Mouse (Mus musculus): ENCODE measurements around the gene Reps2. TPM values are rescaled to one million over a fixed set of nuclear protein-coding genes. Genes with fewer than 3 reads are reported as not detected.

Reps2 gene
- total and polyA plus RNA-seq, 3 experiments: 0.06 TPM; not detected in 2

- DNase-seq (ENCODE audit: extremely low read depth): no peak
- Histone ChIP-seq H3K9ac (ENCODE audit: insufficient read depth, low read depth) (no peak overlapping the region), H3K27ac (ENCODE audit: insufficient read depth, low read depth) (no peak overlapping the region), H3K27me3 (replicated peaks) (no peaks in the 10 kb centered on the region), H3K79me2 (replicated peaks; ENCODE audit: control insufficient read depth, extremely low read depth, insufficient read depth, poor library complexity, severe bottlenecking) (no peaks in the 10 kb centered on the region), H3K36me3 (replicated peaks in 1 of 2; ENCODE audit: control insufficient read depth in 1 of 2, insufficient read depth in 1 of 2, low read length in 1 of 2) (no peaks in the 10 kb centered on the region), H3K4me3 (replicated peaks in 1 of 3; ENCODE audit: low read depth in 2 of 3, low read length in 2 of 3, poor library complexity in 1 of 3) (no peak overlapping the region), H3K4me1 (ENCODE audit: control insufficient read depth in 1 of 2, insufficient read depth in 2 of 2) (no peaks in the 10 kb centered on the region), H3K9me3 (replicated peaks; ENCODE audit: low read length) (no peaks in the 10 kb centered on the region), H3K4me2 (ENCODE audit: insufficient read depth, low read depth, poor library complexity, severe bottlenecking) (no peak overlapping the region)
- dilution Hi-C loops (cut with MboI; ENCODE audit: extremely low pct_ligation_motif_present, extremely low pct_unique_long_range_greater_than_20kb, low sequenced_read_pairs): no loop called here
- in situ Hi-C loops (cut with MboI; ENCODE audit: low pct_ligation_motif_present, low pct_unique_long_range_greater_than_20kb, low sequenced_read_pairs): no loop called here
- TF ChIP-seq CHD1 (IDR thresholded peaks at IDR 0.05; ENCODE audit: low read depth, low read length) (no peak), MXI1 (IDR thresholded peaks at IDR 0.05; ENCODE audit: low read depth, low read length) (no peak)
These were observed 22.0 kb downstream of the Reps2 start for GRCm38 (mm10) chrX:162621194-162622090.

GRCm38 (mm10) chrX:162619705-162620104 lies 23.7 kb downstream of the Reps2 start:
- no peaks in the 10 kb centered on the region for H3K36me3 ChIP-seq (replicated peaks in 1 of 2; ENCODE audit: control insufficient read depth in 1 of 2, insufficient read depth in 1 of 2, low read length in 1 of 2)
- no peaks in the 10 kb centered on the region for H3K79me2 ChIP-seq (replicated peaks; ENCODE audit: control insufficient read depth, extremely low read depth, insufficient read depth, poor library complexity, severe bottlenecking)
- dilution Hi-C loops (cut with MboI; ENCODE audit: extremely low pct_ligation_motif_present, extremely low pct_unique_long_range_greater_than_20kb, low sequenced_read_pairs) (no loop called here), in situ Hi-C loops (cut with MboI; ENCODE audit: low pct_ligation_motif_present, low pct_unique_long_range_greater_than_20kb, low sequenced_read_pairs) (no loop called here)
- no peak overlapping the region for H3K9ac ChIP-seq (ENCODE audit: insufficient read depth, low read depth)
- TF ChIP-seq ELF1 (IDR thresholded peaks at IDR 0.05; ENCODE audit: low read depth, low read length): no peak
- TF ChIP-seq ZMIZ1 (IDR thresholded peaks at IDR 0.05; ENCODE audit: low read depth, low read length): no peak
- no peak for TF ChIP-seq USF1 (IDR thresholded peaks at IDR 0.05; ENCODE audit: low read depth, low read length)
- no peak for TF ChIP-seq HCFC1 (IDR thresholded peaks at IDR 0.05; ENCODE audit: low read depth, low read length)
- no peak for TF ChIP-seq NELFE (IDR thresholded peaks at IDR 0.05; ENCODE audit: low read depth, low read length)
- TF ChIP-seq KAT2A (IDR thresholded peaks at IDR 0.05; ENCODE audit: insufficient replicate concordance, low read length): no peak
- TF ChIP-seq MAX (IDR thresholded peaks at IDR 0.05; ENCODE audit: low read length): no peak
- no peak for TF ChIP-seq PAX5 (IDR thresholded peaks at IDR 0.05; ENCODE audit: low read length)
- TF ChIP-seq MAFK (IDR thresholded peaks at IDR 0.05; ENCODE audit: insufficient replicate concordance, low read length): no peak
- no peak for TF ChIP-seq POLR2A (IDR thresholded peaks at IDR 0.05; ENCODE audit: low read depth, low read length)
- no peak for TF ChIP-seq E2F4 (IDR thresholded peaks at IDR 0.05; ENCODE audit: insufficient replicate concordance, low read depth, low read length)
- no peak for TF ChIP-seq CTCF (conservative IDR thresholded peaks at IDR 0.05 in 1 of 2, IDR thresholded peaks at IDR 0.05 in 1 of 2; ENCODE audit: low read depth in 2 of 2, low read length in 2 of 2)
- TF ChIP-seq CHD2 (IDR thresholded peaks at IDR 0.05; ENCODE audit: low read length): no peak
- TF ChIP-seq ZNF384 (IDR thresholded peaks at IDR 0.05; ENCODE audit: low read depth, low read length): no peak
- no peak for TF ChIP-seq MYC (IDR thresholded peaks at IDR 0.05; ENCODE audit: low read depth, low read length)
- no peak overlapping the region for H3K4me2 ChIP-seq (ENCODE audit: insufficient read depth, low read depth, poor library complexity, severe bottlenecking)
- no peak for DNase-seq (ENCODE audit: extremely low read depth)
- H3K9me3 ChIP-seq (replicated peaks; ENCODE audit: low read length): no peaks in the 10 kb centered on the region
- no peaks in the 10 kb centered on the region for H3K27me3 ChIP-seq (replicated peaks)
- no peak overlapping the region for H3K4me3 ChIP-seq (replicated peaks in 1 of 3; ENCODE audit: low read depth in 2 of 3, low read length in 2 of 3, poor library complexity in 1 of 3)
- H3K27ac ChIP-seq (ENCODE audit: insufficient read depth, low read depth): no peak overlapping the region
- H3K4me1 ChIP-seq (ENCODE audit: control insufficient read depth in 1 of 2, insufficient read depth in 2 of 2): no peaks in the 10 kb centered on the region
